Mouse (Mus musculus) ES-E14 (cell line): ENCODE results near the gene Txn2. TPM values are rescaled to one million over a fixed set of nuclear protein-coding genes. Genes with fewer than 3 reads are reported as not detected.

ENCODE experiments used
- DNase-seq: peaks from one replicate; pipeline ENCODE4 v3.0.0-alpha.2; 2013; ENCODE audit warnings: low read depth, low spot score
- H3K27ac ChIP-seq: 2 replicates; pipeline ENCODE4 v1.5.1; 2012; ENCODE audit warnings: low read depth, mild to moderate bottlenecking, low read length, moderate library complexity, mixed read lengths; ENCODE audit not compliant: poor library complexity, insufficient read depth, severe bottlenecking
- H3K36me3 ChIP-seq: 2 replicates; pipeline ENCODE4 v1.6.1; 2012; ENCODE audit warnings: mild to moderate bottlenecking, low read length, moderate library complexity, mixed read lengths; ENCODE audit not compliant: control insufficient read depth, poor library complexity, insufficient read depth, severe bottlenecking
- H3K4me1 ChIP-seq, 2 experiments: fragments of 150-350 bp in 1 of 2; sonication (generic) in 1 of 2; 2 replicates each; pipeline ENCODE4 v1.6.1; 2012; ENCODE audit warnings: low read length in 2 of 2, mild to moderate bottlenecking in 1 of 2, mixed read lengths in 1 of 2; ENCODE audit not compliant: control insufficient read depth in 2 of 2, insufficient read depth in 2 of 2, poor library complexity in 1 of 2
- H3K4me3 ChIP-seq, 2 experiments: fragments of 150-350 bp in 1 of 2; sonication (generic) in 1 of 2; 2 replicates each; pipeline ENCODE4 v1.5.1; 2012; ENCODE audit warnings: low read length in 2 of 2, low read depth in 1 of 2, mild to moderate bottlenecking in 1 of 2, mixed read lengths in 1 of 2; ENCODE audit not compliant: insufficient read depth in 1 of 2, poor library complexity in 1 of 2, severe bottlenecking in 1 of 2
- H3K9ac ChIP-seq: 2 replicates; pipeline ENCODE4 v1.6.1; 2012; ENCODE audit warnings: low read depth, mild to moderate bottlenecking, low read length, mixed read lengths; ENCODE audit not compliant: poor library complexity, insufficient read depth, severe bottlenecking
- H3K9me3 ChIP-seq: fragments of 150-350 bp; sonication (generic); 2 replicates; pipeline ENCODE4 v1.6.1; 2012; ENCODE audit warnings: low read depth, mild to moderate bottlenecking, low read length; ENCODE audit not compliant: control insufficient read depth, insufficient read depth
- CHD2 ChIP-seq: IDR thresholded peaks from 2 replicates; pipeline ENCODE4 v1.6.1; 2014; ENCODE audit warnings: mild to moderate bottlenecking, low read depth, low read length, inconsistent platforms
- HCFC1 ChIP-seq: IDR thresholded peaks from 2 replicates; pipeline ENCODE4 v1.6.1; 2012; ENCODE audit warnings: low read length, inconsistent platforms, borderline replicate concordance; ENCODE audit not compliant: insufficient read depth
- MAFK ChIP-seq: IDR thresholded peaks from 2 replicates; pipeline ENCODE4 v1.6.1; 2014; ENCODE audit warnings: mild to moderate bottlenecking, low read depth, low read length, inconsistent platforms; ENCODE audit not compliant: insufficient read depth
- ZC3H11A ChIP-seq: IDR thresholded peaks from 2 replicates; pipeline ENCODE4 v1.6.1; 2012; ENCODE audit warnings: low read depth, mild to moderate bottlenecking, inconsistent platforms, low read length, borderline replicate concordance
- ZNF384 ChIP-seq: IDR thresholded peaks from 2 replicates; pipeline ENCODE4 v1.6.1; 2012; ENCODE audit warnings: low read depth, low read length, inconsistent platforms
- in situ Hi-C, 2 experiments: fragments of 600-800 bp; cut with MboI; formaldehyde crosslinking; loops; one replicate each; pipeline ENCODE4 v1.15.1; 2025; ENCODE audit warnings: low sequenced_read_pairs in 2 of 2, inconsistent platforms in 1 of 2; ENCODE audit not compliant: unreplicated experiment in 2 of 2
- total RNA-seq: library from RNA; depleted of rRNA; stranded (reverse); fragments of 300-350 nt; gene quantifications from 2 replicates; pipeline ENCODE4 v1.2.3, GENCODE M21; 2012

The Txn2 gene
- total RNA-seq, 1 experiment = 91.1 TPM

DNA sequence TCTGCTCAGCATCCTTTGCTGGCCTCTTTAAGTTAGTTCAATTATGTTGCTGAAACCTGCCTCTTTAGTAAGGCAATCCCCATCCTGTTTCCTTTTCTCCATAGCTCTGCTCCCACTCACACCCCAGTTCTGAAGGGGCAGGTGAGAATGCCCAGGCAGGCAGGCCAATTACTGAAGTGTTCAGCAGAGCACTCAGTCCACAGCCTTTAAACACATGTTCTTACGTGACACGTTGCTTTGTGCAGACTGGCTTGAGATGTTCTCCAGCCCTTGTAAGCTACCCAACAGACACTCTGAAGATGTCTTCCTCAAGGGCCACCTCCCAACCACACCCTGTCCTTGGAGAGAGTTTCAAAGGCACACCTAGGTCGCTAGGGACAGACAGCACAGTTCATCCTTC, 29.3 kb upstream of the Txn2 start:
- no peak for DNase-seq
- in situ Hi-C loops = no loop called here
- Histone ChIP-seq H3K27ac (no peak overlapping the region), H3K36me3 (peaks cover 49% of the 10 kb centered on the region), H3K4me3 (no peak overlapping the region), H3K9ac (no peak overlapping the region), H3K4me1 (peaks cover 0 to 10% of the 10 kb centered on the region in 2 experiments; a peak in 2 of 4 replicates), H3K9me3 (no peaks in the 10 kb centered on the region)
- TF ChIP-seq ZC3H11A (no peak), CHD2 (no peak)

DNA sequence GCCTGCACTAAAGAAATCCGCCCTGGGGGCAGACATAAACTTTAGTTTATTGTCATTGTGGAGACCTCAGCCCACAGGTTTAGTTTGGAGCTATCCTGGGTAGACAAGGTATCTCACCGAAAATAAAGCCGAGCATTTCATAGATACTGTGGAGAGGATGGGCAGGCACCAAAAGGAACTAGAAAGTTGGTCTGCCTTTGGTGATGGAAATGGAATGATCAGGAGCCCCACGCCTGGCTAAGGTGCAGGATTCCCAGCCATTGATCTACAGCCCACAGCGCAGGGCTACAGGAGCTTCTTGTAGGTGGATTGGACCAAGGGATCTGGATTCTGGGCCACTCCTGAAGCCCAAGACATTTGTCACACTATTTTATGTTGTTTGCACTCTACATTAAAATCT, 28.8 kb upstream of the Txn2 start:
- in situ Hi-C loops = no loop called here
- no peak for TF ChIP-seq ZC3H11A
- TF ChIP-seq ZNF384 = no peak
- TF ChIP-seq MAFK = no peak
- TF ChIP-seq HCFC1 = no peak
- TF ChIP-seq CHD2 = no peak
- no peaks in the 10 kb centered on the region for H3K9me3 ChIP-seq
- DNase-seq = no peak
- no peak overlapping the region for H3K4me3 ChIP-seq
- H3K4me1 ChIP-seq = peaks cover 0 to 10% of the 10 kb centered on the region in 2 experiments; a peak in 2 of 4 replicates
- H3K27ac ChIP-seq = no peak overlapping the region
- no peak overlapping the region for H3K9ac ChIP-seq
- peaks cover 46% of the 10 kb centered on the region for H3K36me3 ChIP-seq

DNA sequence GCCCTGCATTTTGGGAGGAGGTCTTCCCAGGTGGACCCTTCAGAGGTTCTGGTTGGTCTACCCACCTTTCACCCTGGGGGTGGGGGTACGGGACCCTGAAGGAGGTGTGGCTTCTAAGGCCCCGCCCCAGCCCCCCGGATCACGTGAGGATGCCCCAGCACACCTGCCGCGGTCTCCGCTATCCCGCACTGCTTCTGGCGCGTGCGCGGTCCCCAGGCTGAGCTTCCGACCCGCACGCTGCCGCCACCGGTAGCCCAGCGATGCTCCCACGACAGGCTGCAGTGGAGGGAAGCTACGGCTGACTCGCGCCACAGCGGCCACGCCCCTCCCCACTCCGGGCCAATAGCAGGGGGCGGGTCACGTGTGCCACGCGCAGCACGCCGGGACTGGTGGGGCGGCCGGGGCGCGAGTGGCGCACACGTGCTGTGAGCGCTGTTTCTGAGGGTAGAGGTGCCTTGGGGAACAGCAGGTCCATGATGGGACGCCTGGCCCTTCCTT, 27.6 kb upstream of the Txn2 start, which contains the start of gene Foxred2:
Gene Foxred2, minus strand, starts transcription at position 319 of the 498 bp plus-strand sequence.
- Histone ChIP-seq H3K9ac (peak within 1 kb of the TSS; percentile 71), H3K4me1 (peaks cover 0 to 10% of the 10 kb centered on the region in 2 experiments; a peak in 2 of 4 replicates), H3K4me3 (peak within 1 kb of the TSS; percentile 67 to 77), H3K9me3 (no peaks in the 10 kb centered on the region), H3K36me3 (peaks cover 41% of the 10 kb centered on the region), H3K27ac (no peak within 1 kb of the TSS; the same call in 1 of the 2 replicates)
- in situ Hi-C loops = no loop called here
- DNase-seq = peak; percentile 65
- TF ChIP-seq HCFC1 = 0 out of 2 replicates have a peak, but pooled peaks have one; percentile 15
- TF ChIP-seq ZC3H11A = no peak
- 0 out of 2 replicates have a peak, but pooled peaks have one; percentile 11 for TF ChIP-seq MAFK
- no peak for TF ChIP-seq CHD2
- TF ChIP-seq ZNF384 = no peak

DNA sequence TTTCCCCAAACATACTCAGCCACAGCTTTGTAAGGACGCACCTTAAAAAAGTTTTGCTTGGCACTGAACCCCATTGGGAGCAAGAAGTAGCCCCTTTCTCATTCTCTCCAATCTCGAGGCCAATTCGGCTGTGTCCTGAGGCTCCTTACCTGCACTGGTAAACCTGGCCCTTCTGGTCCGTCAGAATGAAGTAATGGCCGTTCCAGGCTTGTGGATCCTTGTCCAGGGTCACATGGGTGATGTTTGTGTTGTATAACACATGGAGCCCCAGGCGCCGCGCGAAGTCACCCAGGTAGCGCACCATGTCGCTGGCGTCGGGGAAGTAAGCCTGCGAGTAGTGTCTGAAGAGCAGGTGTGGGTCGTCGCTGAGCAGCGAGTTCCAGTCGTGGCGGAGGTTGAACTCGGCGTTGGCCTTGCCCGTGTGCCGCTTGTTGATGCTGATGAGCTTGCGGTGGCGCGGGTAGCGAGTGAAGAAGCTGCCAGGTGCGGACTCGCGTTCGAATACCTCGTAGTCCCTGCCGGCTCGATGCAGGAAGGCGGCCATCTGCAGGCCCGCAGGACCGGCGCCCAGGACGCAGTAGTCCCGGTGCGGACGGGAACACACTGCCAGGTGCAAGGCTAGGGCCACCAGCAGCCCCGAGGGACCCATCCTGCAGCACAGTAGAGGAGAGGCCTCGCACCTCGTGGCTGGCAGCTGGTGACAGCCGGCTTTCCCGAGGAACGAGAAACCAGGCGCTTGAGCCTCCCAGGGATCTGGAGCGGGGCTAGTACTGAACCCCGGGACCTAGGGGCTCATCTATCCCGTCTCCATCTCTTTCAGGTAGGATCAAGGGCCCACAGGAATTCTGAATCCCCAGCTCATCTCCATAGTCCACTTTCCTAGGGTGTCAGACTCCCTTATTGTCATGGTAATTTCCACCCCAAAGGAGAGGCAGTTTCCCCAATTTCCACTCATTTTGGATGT, 26.9 kb upstream of the Txn2 start:
- no peak for DNase-seq
- Histone ChIP-seq H3K4me1 (peaks cover 0 to 10% of the 10 kb centered on the region in 2 experiments; a peak in 2 of 4 replicates), H3K9ac (peak overlapping the region; percentile 46), H3K36me3 (peaks cover 33% of the 10 kb centered on the region), H3K4me3 (peak overlapping the region; percentile 67 to 77), H3K27ac (no peak overlapping the region), H3K9me3 (no peaks in the 10 kb centered on the region)
- TF ChIP-seq CHD2 (no peak), HCFC1 (peak; percentile 8; the same call in 1 of the 2 replicates), ZC3H11A (no peak), ZNF384 (no peak), MAFK (no peak)
- in situ Hi-C loops = no loop called here
